Mouse (Mus musculus): Measurements from ENCODE around the gene Fabp3.
A peak's percentile ranks its signal among the peaks of the same experiment; 100 is the strongest.

The Fabp3 gene

DNA sequence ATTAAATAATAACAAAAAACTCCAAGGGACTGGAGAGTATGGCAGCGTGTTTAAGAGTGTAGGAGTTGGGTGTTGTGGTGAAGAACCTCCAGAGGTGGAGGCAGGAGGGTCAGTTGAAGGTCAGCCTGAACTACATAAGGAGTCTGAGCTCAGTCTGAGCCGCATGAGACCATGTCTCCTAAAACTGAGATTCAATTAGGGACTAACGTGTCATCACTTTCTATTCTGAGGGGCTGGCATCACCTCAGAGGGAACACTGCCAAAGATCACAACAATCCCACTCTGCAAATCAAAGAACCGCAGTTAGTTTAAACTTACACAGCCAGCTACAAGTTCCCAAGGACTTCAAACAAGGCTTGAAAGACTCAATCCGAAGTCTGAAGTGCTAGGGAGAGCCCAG is 15.2 kb downstream of the Fabp3 start:
- no peak for DNase-seq (ENCODE audit: low read depth, low spot score)

DNA sequence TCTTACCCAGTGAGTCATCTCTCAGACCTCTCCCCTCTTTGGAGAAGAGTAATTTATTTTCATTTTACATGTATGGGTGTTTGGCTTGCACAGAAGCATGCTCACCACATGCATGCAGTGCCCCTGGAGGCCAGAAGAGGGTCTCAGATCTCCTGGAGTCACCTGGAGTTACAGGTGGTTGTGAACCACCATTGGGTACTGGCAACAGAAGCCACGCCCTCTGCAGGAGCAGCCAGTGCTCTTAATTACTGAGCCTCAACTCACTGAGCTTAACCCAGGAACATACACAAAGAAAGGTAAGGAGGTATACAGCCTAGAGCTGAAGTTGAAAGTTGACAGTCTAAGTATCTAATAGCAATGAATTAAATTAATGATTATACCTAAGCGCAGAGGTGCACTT is 17.1 kb downstream of the Fabp3 start:
- DNase-seq (ENCODE audit: low read depth, low spot score) = no peak

DNA sequence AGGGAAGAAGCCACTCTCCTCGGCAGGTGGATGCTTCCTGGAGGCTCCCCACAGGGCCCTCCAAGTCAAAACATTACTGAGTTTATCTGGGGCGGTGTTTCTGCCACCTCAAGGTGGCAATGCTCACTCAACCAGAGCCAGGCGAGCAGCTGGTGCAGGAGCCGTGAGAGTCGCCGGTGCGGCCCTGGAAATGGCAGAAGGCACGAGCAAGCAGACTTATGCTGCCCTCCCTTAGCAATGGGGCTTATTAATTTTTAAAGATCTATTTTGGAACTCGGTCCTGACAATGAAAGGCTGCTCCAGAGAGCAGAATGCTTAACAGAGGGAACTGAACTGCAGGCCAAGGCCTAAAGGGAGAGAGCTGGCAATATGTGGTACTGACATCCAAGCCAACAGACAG is 19.0 kb downstream of the Fabp3 start:
- peak; percentile 83 for DNase-seq (ENCODE audit: low read depth, low spot score)

DNA sequence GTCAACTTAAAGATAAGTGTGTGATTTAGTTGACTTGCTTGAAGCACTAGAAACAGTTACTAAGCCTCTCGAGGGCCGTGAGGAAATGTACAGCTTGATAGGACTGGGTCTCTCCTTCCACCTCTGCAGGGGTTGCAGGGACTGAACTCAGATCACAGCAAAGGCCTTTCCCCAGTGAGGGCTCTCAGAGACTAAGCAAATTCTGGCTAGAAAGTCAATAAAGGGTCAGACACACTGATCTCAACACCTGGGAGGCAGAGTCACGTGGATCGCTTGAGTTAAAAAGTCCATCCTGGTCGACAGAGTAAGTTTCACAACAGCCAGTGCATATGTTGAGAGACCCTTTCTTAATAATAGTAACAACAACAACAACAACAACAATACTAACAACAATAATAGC is 27.5 kb downstream of the Fabp3 start:
- DNase-seq (ENCODE audit: low read depth, low spot score) = no peak

DNA sequence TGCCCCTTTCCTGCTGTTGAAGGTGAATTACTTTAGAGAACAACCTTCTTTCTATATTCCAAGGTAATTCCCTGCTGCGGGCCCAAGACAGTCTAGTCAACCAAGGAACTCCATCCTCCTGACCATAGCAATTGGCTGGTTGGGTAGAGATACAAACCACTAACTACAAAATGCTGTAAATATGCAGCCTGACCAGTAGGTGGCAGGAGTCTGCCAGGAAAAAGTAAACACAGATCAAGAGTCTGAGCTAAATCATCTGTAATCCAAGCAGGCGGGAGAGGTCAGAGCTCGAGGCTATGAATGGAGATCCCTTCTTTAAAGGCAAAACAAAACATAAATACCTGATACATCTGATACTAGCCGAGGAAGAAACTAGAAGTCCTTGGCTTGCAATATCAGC is 33.3 kb downstream of the Fabp3 start:
- DNase-seq (ENCODE audit: low read depth, low spot score) = peak; percentile 63

DNA sequence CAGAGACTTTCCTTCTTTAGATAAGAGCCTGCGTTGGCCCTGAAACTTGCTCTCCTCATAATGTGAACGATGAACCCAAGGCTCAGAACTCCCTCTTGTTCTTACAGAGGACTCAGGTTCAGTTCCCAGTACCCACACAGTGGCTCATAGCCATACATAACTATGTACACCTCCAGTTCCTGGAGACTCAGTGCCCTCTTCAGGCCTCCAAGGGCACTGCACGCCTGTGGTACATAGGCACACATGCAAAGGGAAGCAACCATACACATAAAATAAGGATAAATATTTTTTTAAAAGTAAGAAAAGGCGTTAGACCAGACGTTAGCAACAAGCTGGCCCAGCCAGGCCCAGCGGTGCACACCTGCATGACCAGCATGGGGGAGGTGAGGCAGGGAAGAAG is 41.3 kb downstream of the Fabp3 start:
- peak; percentile 24 for DNase-seq (ENCODE audit: low read depth, low spot score)

DNA sequence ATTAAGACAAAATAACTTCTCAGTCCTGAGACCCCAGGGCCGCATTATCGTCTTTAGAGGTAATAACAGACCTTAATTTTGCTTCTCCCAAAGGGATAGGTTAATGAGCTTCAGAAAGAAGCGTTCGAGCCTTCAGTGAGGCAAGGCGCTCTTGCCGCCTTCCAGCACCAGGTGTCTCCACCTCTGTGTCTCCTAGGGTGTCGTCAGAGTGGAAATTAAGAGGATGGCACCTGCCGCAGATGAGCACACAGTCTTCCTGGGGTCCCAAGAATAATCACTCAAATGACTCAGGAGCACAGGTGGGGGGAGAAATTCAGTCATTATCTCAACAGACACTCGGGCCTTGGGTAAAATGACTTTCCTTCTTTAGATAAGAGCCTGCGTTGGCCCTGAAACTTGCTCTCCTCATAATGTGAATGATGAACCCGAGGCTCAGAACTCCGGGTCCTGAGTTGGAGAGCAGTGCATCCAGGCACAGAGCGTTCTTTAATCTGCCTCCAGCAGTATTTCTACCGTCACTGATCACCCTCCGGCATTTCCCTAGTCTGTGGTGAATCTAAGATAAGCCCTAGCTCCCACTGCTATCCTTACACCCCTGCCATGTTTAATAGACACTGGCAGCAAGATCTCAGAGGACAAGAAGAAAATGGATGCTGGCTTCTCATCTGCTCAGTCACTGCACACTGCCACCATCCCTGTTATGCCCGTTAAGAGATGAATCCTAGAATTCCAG is 42.5 kb downstream of the Fabp3 start:
- DNase-seq (ENCODE audit: low read depth, low spot score) = no peak

DNA sequence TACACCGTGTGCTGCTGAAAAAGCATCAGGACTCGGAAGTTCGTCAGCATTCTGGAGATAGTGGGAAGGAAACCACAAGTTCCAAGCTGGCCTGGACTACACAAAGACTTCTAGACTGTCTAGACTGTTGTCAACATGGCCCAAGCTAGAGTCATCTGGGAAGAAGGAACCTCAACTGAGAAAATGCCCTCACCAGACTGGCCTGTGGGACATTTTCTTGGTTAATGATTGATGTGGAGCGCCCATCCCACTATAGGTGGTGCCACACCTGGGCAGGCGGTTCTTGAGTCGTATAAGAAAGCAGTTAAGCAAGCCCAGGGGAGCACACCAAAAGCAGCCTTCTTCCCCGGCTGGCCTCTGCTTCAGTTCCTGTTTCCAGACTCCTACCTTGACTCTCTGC is 44.2 kb downstream of the Fabp3 start:
- DNase-seq (ENCODE audit: low read depth, low spot score) = no peak

DNA sequence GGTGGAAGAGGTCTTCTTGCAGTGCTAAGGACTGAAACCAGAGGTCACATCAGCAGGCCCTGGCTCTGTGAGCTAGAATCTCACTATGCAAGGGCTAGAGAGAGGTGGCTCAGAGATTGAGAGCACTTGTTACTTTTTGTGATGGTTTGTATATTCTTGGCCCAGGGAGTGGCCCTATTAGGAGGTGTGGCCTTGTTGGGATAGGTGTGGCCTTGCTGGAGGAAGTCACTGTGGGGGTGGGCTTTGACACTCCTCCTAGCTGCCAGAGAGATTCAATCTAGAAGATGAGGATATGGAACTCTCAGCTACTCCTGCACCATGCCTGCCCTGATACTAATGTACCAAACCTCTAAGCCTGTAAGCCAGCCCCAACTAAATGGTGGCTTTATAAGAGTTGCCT is 49.6 kb downstream of the Fabp3 start:
- peak; percentile 40 for DNase-seq (ENCODE audit: low read depth, low spot score)

DNA sequence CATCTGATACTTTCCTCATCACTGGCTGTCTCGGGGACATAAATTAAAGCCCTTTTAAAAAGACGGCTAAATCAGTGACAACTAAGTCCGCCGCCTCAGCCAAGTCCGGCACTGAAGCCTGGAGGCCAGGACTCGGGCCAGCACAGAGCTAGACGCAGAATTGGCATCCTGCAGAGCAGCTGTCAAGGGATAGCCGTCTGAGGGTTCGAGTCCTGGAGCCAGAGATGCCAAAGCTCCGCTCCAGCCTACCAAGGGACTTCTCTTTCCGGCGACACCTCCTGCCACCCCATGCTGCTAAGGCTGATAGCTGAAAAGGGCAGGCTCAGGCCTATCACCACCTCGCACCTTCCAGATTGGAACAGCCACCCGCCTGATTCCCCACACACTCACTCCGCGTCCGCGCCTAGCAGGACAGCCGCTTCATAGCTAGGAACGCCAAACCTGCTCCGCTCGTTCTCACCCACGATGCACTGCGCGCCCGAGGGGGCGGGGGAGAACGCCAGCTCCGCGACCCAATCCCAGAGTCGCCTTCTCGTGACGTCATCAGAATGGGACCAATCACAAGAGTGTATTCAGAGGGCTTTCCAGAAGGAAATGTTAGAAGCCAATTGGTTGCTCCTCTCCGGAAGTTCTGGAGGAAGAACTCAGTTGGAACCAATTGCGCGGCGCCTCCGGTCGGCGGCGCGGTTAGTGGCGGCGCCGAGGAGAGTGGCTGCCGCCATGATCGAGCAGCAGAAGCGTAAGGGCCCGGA is 51.3 kb downstream of the Fabp3 start, which contains the start of the genes Zcchc17 and Snrnp40:
Gene Zcchc17, minus strand, starts transcription at position 458 of the 752 bp plus-strand sequence.
Gene Snrnp40, plus strand, starts transcription at position 647 of the 752 bp plus-strand sequence.
- DNase-seq (ENCODE audit: low read depth, low spot score) = peak; percentile 99

DNA sequence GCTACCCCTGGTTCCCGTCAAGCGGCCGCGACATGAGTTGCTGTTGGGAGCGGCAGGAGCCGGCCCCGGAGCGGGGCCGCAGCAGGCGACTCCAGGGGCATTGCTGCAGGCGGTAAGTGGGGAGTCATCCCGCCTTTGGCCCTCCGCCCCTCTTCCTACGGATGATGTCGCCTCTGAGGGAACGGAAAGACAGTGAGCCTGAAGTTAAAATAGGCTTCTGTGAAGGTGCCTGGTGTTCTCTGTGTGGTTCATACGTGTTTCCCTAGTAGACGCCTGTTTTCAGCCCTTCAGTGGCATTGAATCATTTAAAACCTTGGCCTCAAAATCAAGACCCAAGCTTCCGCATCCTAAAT is 51.8 kb downstream of the Fabp3 start:
- DNase-seq (ENCODE audit: low read depth, low spot score) = no peak
